Mouse (Mus musculus) thymus, postnatal 0 days (tissue): ENCODE data around the gene Rapgef4. TPM values are rescaled to one million over a fixed set of nuclear protein-coding genes. Genes with fewer than 3 reads are reported as not detected.

Experiments
- DNase-seq: peaks from one replicate; pipeline ENCODE4 v3.0.0-alpha.2; 2015; ENCODE audit warnings: low spot score
- polyA plus RNA-seq: library from polyadenylated mRNA; unstranded; fragments of >200 nt; fragmentation: Nextera tagmentation; extraction: Ambion mirVana; gene quantifications from 2 replicates; pipeline ENCODE4 v1.2.1, GENCODE M21; 2015

Rapgef4 gene
- polyA plus RNA-seq, 1 experiment from 2014 or later, result 4.2 TPM

DNA sequence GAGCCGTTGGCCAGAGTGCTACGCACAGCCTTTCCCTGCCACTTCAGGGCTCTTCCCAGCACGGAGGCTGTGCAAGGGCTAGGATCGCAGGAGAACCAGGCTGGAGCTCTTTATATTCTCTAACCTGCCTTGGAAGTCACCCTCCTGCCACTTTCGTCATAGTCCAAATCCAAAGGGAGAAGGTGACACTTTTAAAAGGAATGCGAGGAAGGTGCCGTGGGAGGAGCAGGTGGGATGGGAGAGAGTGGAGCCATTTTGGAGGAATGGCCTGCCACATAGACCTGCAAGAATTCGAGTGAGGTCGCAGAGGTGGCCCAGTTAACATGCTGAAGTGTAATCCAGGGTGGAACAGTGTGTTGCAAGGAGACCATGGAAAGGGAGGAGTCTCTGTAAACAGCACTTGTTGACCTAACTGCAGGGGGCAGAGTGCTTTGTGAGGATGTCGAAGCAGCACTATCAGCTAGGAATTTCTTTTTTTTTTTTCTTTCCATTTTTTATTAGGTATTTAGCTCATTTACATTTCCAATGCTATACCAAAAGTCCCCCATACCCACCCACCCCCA, 94.0 kb downstream of the Rapgef4 start:
- DNase-seq, result no peak

- DNase-seq, result no peak
Measured at GRCm38 (mm10) chr2:72077490-72078139, 96.6 kb downstream of the Rapgef4 start.

GRCm38 (mm10) chr2:72078140-72078521, 97.1 kb downstream of the Rapgef4 start:
- DNase-seq, result no peak

DNA sequence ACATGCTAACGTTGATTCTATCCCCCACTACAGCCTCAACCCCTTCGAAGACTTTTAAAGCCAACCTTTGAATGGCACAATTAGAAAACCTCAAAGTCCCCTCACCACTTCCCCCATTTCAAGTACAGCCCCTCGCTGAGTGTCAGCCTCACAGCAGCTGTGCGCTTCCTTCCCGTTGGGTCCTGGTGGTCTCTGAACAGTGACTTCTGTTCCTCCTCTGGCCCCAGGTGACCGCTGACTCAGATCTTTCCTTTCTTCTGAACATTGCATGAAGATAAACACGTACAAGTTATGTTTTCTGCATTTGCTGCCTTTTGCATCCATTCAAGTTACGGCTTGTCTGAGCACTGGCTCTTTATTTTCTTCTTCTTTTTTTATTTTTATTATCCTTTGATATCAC, 98.1 kb downstream of the Rapgef4 start:
- DNase-seq, result peak; percentile 36

- DNase-seq, result peak; percentile 85
Measured at GRCm38 (mm10) chr2:72082846-72083245, 101.8 kb downstream of the Rapgef4 start.

DNA sequence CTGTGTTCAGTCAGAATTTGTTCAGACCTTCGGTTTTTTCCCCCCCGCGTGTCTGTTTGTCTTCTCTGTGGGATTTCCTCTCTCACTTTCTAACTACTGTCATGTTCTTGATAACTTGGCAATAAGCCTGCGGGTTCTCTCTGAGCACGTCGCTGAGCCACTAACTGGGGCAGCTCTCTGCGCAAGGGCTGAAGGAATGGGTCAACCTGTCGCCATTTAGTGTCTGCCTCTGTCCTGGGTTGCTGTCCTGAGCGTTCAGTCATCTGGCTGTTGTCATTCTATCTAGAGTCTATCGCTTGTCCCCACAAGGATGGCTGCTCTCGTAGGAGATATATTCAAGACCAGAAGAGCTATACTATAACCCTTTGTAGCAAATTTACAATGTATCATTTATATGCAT, 107.8 kb downstream of the Rapgef4 start:
- no peak for DNase-seq

DNA sequence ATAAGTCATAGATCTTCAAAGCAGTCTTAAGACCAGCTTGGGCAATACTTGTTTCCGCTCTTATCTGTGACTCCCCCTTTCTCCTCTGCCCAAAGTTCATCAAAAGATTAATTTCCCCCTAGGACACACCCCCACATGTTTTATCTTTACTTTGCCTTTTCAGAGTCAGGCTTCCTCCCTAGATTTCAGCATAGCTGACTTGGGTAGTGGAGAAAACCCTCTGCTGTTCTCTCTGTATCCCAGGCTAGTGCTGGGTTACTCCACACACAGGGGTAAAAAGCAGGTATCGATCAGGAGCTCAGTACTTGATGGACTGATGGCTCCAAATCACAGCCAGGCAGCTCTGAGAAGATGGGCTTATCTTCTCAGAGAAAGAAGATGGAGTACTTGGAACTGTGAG, 109.0 kb downstream of the Rapgef4 start:
- no peak for DNase-seq

DNA sequence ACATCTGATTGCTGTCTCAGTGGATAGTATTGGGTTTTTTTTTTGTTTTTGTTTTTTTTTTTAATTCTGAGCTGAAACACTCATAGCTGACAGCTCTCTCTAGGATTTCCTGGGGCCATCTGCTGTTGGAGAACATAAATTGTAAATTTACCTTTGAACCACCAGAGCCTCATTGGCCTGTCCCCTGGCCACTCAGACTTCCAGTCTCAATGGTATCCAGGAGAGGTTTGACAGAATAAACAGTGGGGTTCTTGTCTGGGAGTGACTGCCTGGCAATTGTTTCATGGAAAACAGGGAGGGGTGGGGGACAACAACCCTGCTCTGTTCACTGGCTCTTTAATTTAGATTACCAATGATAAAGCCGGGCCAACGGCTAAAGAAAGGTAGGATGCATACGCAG, 111.0 kb downstream of the Rapgef4 start:
- no peak for DNase-seq

GRCm38 (mm10) chr2:72093402-72094037, 112.5 kb downstream of the Rapgef4 start:
- DNase-seq, result no peak

- no peak for DNase-seq
Measured at GRCm38 (mm10) chr2:72094038-72094437, 113.0 kb downstream of the Rapgef4 start.

DNA sequence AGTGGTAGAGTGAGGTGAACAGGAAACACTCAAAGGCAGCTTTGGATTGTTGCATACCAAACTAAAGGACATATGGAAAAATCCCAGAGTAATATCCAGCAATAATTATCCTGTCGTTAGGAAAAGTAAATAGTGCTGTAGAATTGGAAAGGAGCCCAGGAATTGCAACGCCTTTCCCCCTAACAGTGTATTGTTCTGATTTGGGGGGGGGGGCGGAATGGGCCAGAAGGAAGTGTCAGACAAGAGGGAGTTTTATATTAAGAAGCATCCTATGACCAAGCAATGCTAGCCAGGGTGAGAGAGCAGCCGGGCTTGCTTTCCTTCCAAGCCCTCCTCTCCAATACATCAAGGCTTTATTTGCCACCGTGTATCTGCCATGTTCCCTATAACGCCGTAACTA, 113.4 kb downstream of the Rapgef4 start:
- DNase-seq, result no peak

DNA sequence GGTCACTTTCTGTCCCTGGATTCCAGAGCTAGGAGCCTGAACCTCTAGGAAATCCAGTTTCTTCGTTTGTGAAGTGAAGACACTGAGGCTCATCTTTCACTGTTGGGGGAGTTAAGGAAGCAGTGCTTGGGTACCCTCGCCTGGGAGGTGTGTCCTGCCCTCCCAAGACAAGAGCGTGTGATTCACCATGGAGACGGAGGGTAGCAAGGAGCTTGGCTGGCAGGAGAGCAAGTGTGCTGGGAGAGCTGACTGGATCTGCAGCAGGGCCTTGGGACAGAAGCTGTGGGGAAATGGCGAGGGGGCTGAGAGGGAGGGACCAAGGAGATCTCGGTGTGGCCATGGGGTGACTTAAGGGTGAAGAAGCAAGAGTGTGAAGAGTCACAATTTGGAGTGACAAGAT, 114.0 kb downstream of the Rapgef4 start:
- no peak for DNase-seq

GRCm38 (mm10) chr2:72096345-72096744, 115.3 kb downstream of the Rapgef4 start:
- peak; percentile 78 for DNase-seq

GRCm38 (mm10) chr2:72098366-72098765, 117.3 kb downstream of the Rapgef4 start:
- DNase-seq, result no peak

DNA sequence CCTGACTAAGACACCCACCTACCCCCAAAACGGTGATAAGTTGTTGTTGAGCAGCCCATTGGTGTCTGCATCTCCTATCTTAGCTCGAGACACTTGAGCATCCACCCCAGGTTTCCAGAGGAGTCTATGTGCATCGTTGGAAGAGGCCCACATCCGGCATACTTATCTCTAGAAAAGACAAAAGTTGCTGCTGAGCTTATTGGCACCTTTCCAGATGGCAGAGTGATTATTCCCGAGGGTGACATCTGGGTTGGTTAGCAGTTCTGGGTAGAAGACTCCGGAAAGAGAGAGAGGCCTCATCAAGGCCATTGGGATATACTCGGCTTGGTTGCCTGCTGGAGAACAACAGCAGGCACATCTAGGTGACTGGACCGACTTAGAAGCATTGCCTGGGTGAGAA, 123.6 kb downstream of the Rapgef4 start:
- DNase-seq, result no peak

DNA sequence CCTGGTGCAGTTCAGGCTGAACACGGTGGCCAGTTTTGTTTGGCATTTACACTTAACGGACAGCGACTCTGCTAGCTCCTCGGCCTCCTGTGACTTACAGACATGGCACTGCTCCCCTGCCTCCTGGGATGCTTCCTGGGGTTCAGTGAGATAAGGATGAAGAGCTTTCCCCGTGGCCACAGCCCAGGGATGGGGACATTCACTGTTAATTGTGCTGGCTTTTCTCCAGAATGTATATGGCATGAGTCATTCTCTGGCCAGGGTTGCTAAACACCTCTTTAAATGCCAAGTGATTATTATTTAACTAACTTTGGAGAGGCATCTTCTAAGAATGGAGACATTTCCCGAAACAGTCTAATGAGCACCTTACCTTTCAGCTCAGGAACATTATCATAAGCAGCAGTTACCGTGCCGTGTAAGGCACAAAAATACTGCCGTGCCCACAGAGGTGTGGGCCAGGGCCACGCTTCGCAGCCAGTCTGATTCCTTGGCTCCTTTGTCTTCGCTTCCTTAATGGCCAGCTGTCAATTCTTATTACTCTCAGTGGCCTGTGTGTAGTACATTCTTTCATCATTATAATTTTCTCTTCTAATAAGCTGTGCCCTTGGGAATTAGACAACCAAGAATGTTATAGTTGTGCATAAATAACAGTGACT, 126.6 kb downstream of the Rapgef4 start:
- no peak for DNase-seq

- DNase-seq, result no peak
Measured at GRCm38 (mm10) chr2:72108448-72109312, 127.6 kb downstream of the Rapgef4 start.

DNA sequence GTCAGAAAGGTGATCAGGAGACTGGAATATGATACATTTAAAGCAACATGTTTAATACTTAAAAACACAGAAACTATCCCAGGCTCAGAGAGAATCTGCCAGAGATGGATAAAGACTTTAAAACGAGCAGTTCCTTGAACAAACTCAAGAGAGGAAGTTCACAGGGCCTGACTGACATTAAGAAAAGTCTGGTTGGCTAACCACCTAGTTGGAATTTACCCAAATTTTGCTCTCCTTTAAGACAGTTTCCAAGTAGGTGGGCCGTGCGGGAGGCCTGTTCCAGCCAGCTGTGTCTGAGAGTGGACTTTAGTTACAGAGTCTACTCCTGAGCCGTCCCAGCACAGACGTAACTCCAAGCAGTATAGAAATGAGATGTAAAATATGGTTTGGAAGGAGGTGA, 129.4 kb downstream of the Rapgef4 start:
- no peak for DNase-seq

GRCm38 (mm10) chr2:72113716-72114115, 132.7 kb downstream of the Rapgef4 start:
- DNase-seq, result no peak

- peak; percentile 48 for DNase-seq
Measured at GRCm38 (mm10) chr2:72114148-72114559, 133.1 kb downstream of the Rapgef4 start.

DNA sequence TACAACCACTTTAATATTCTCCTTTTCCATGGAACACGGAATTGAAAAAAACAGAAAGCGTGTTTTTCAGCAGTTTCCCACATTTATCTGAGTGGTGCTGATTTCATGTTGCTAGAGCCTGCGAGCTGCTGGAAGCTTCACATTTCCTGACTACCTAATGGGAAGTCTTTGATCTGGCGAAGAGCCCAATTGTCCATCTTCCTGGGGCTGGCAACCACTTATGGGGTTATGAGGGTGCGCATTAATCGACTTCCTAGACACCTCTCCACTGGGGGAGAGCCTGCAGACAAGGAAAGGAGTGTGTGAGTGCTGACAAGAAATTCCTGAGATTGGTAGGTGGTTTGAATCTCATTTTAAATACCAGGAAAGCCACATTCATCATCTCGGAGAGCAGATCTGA, 135.1 kb downstream of the Rapgef4 start:
- DNase-seq, result no peak
